Mouse (Mus musculus): ENCODE measurements around the gene Tmem120b. TPM values are rescaled to one million over a fixed set of nuclear protein-coding genes. Genes with fewer than 3 reads are reported as not detected.

The Tmem120b gene
- polyA plus RNA-seq, 1 experiment from 2014 or later = 7.6 TPM

DNA sequence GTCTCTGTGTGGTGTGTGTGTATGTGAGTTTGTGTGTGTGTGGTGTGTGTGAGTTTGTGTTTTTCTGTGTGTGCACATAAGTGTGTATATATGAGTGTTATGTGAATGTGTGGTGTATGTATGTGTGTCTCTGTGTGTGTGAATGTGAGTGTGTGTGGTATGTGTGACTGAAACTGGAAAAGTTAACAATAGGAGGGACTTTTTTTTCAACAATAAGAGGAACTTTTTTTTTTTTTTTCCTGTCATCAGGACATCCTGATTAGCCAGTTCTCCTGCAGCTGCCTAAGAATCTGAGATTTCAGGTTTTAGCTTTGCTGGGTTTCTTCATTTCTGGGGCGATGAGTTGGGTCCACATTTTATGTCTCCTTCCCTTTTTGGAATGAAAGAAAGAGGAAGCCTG, 11.4 kb downstream of the Tmem120b start:
- ATAC-seq (ENCODE audit: low FRiP score) = no peak
- H3K27me3 ChIP-seq (ENCODE audit: control insufficient read depth, insufficient read depth, low read length) = no peaks in the 10 kb centered on the region
- no peak overlapping the region for H3K4me3 ChIP-seq (ENCODE audit: low read depth, low read length)
- DNase-seq (ENCODE audit: low spot score, missing footprints) = peak; percentile 10
- WGBS = 93% methylated on average over 1 of the region's 1 CpGs
- no peak overlapping the region for H3K9ac ChIP-seq (ENCODE audit: low read length)
- peaks cover 2% of the 10 kb centered on the region; the same call in 1 of the 2 replicates for H3K9me3 ChIP-seq (ENCODE audit: control insufficient read depth, low read length)
- peaks cover 8% of the 10 kb centered on the region for H3K4me1 ChIP-seq (ENCODE audit: control insufficient read depth, insufficient read depth, low read length)
- H3K27ac ChIP-seq (ENCODE audit: low read depth, low read length) = no peak overlapping the region
- H3K4me2 ChIP-seq = no peak overlapping the region
- H3K36me3 ChIP-seq (ENCODE audit: control insufficient read depth, insufficient read depth, low read length) = no peaks in the 10 kb centered on the region

GRCm38 (mm10) chr5:123080041-123080440, 11.8 kb downstream of the Tmem120b start:
- Histone ChIP-seq H3K4me2 (no peak overlapping the region), H3K36me3 (ENCODE audit: control insufficient read depth, insufficient read depth, low read length) (no peaks in the 10 kb centered on the region), H3K4me1 (ENCODE audit: control insufficient read depth, insufficient read depth, low read length) (peaks cover 8% of the 10 kb centered on the region), H3K4me3 (ENCODE audit: low read depth, low read length) (no peak overlapping the region), H3K9ac (ENCODE audit: low read length) (no peak overlapping the region), H3K27ac (ENCODE audit: low read depth, low read length) (no peak overlapping the region), H3K27me3 (ENCODE audit: control insufficient read depth, insufficient read depth, low read length) (no peaks in the 10 kb centered on the region), H3K9me3 (ENCODE audit: control insufficient read depth, low read length) (peaks cover 2% of the 10 kb centered on the region; the same call in 1 of the 2 replicates)
- DNase-seq (ENCODE audit: low spot score, missing footprints) (peak; percentile 72), ATAC-seq (ENCODE audit: low FRiP score) (no peak)
- WGBS = 89% methylated on average over 8 of the region's 8 CpGs

- H3K9ac ChIP-seq (ENCODE audit: low read length) = no peak overlapping the region
- H3K27ac ChIP-seq (ENCODE audit: low read depth, low read length) = no peak overlapping the region
- no peak overlapping the region for H3K4me3 ChIP-seq (ENCODE audit: low read depth, low read length)
- no peak overlapping the region for H3K4me2 ChIP-seq
- no peaks in the 10 kb centered on the region for H3K27me3 ChIP-seq (ENCODE audit: control insufficient read depth, insufficient read depth, low read length)
- peaks cover 8% of the 10 kb centered on the region for H3K4me1 ChIP-seq (ENCODE audit: control insufficient read depth, insufficient read depth, low read length)
- no peaks in the 10 kb centered on the region for H3K36me3 ChIP-seq (ENCODE audit: control insufficient read depth, insufficient read depth, low read length)
- ATAC-seq (ENCODE audit: low FRiP score) = no peak
- DNase-seq (ENCODE audit: low spot score, missing footprints) = peak; percentile 77
- 94% methylated on average over 12 of the region's 13 CpGs for WGBS
- peaks cover 2% of the 10 kb centered on the region; the same call in 1 of the 2 replicates for H3K9me3 ChIP-seq (ENCODE audit: control insufficient read depth, low read length)
Measured at GRCm38 (mm10) chr5:123080510-123080909, 12.3 kb downstream of the Tmem120b start.

- no peaks in the 10 kb centered on the region for H3K27me3 ChIP-seq (ENCODE audit: control insufficient read depth, insufficient read depth, low read length)
- WGBS = 82% methylated on average over 13 of the region's 13 CpGs
- no peak overlapping the region for H3K4me3 ChIP-seq (ENCODE audit: low read depth, low read length)
- H3K4me1 ChIP-seq (ENCODE audit: control insufficient read depth, insufficient read depth, low read length) = no peaks in the 10 kb centered on the region
- no peak overlapping the region for H3K9ac ChIP-seq (ENCODE audit: low read length)
- no peak for ATAC-seq (ENCODE audit: low FRiP score)
- no peak overlapping the region for H3K27ac ChIP-seq (ENCODE audit: low read depth, low read length)
- DNase-seq (ENCODE audit: low spot score, missing footprints) = peak; percentile 44
- H3K36me3 ChIP-seq (ENCODE audit: control insufficient read depth, insufficient read depth, low read length) = no peaks in the 10 kb centered on the region
- H3K9me3 ChIP-seq (ENCODE audit: control insufficient read depth, low read length) = peaks cover 2% of the 10 kb centered on the region; the same call in 1 of the 2 replicates
- no peak overlapping the region for H3K4me2 ChIP-seq
Measured at GRCm38 (mm10) chr5:123083340-123084050, 15.3 kb downstream of the Tmem120b start.

GRCm38 (mm10) chr5:123086501-123086900, 18.3 kb downstream of the Tmem120b start:
- H3K27me3 ChIP-seq (ENCODE audit: control insufficient read depth, insufficient read depth, low read length) = no peaks in the 10 kb centered on the region
- no peaks in the 10 kb centered on the region for H3K4me1 ChIP-seq (ENCODE audit: control insufficient read depth, insufficient read depth, low read length)
- ATAC-seq (ENCODE audit: low FRiP score) = no peak
- no peak overlapping the region for H3K27ac ChIP-seq (ENCODE audit: low read depth, low read length)
- no peaks in the 10 kb centered on the region for H3K9me3 ChIP-seq (ENCODE audit: control insufficient read depth, low read length)
- no peak overlapping the region for H3K4me2 ChIP-seq
- H3K4me3 ChIP-seq (ENCODE audit: low read depth, low read length) = no peak overlapping the region
- no peaks in the 10 kb centered on the region for H3K36me3 ChIP-seq (ENCODE audit: control insufficient read depth, insufficient read depth, low read length)
- WGBS = 78% methylated on average over 2 of the region's 2 CpGs
- H3K9ac ChIP-seq (ENCODE audit: low read length) = no peak overlapping the region
- no peak for DNase-seq (ENCODE audit: low spot score, missing footprints)

DNA sequence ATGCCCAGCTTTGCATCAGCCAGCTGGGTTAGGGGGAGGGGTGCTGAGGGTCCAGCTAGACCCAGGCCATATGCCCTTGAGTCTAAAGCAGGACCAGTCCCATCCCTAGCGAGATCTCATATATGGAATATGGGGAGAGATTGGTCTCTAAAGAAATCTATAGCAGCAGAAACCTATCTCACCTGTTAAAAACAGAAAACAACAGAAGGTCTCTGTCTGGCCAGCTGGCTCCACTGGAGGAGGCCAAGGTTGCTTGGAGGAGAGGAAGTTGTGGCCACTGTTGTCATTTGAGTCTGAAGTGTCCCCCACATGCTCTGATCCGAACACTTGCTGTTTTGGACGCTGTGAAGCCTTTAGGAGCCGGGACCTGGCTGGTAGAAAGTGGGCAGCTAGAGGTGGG, 20.6 kb downstream of the Tmem120b start:
- H3K4me2 ChIP-seq = no peak overlapping the region
- no peak overlapping the region for H3K27ac ChIP-seq (ENCODE audit: low read depth, low read length)
- 95% methylated on average over 4 of the region's 4 CpGs for WGBS
- no peaks in the 10 kb centered on the region for H3K4me1 ChIP-seq (ENCODE audit: control insufficient read depth, insufficient read depth, low read length)
- no peak overlapping the region for H3K4me3 ChIP-seq (ENCODE audit: low read depth, low read length)
- DNase-seq (ENCODE audit: low spot score, missing footprints) (no peak), ATAC-seq (ENCODE audit: low FRiP score) (no peak)
- H3K9ac ChIP-seq (ENCODE audit: low read length) = no peak overlapping the region
- H3K9me3 ChIP-seq (ENCODE audit: control insufficient read depth, low read length) = no peaks in the 10 kb centered on the region
- H3K27me3 ChIP-seq (ENCODE audit: control insufficient read depth, insufficient read depth, low read length) = no peaks in the 10 kb centered on the region
- H3K36me3 ChIP-seq (ENCODE audit: control insufficient read depth, insufficient read depth, low read length) = no peaks in the 10 kb centered on the region

- Histone ChIP-seq H3K36me3 (ENCODE audit: control insufficient read depth, insufficient read depth, low read length) (no peaks in the 10 kb centered on the region), H3K27ac (ENCODE audit: low read depth, low read length) (no peak overlapping the region), H3K27me3 (ENCODE audit: control insufficient read depth, insufficient read depth, low read length) (no peaks in the 10 kb centered on the region), H3K4me3 (ENCODE audit: low read depth, low read length) (no peak overlapping the region), H3K4me2 (no peak overlapping the region), H3K9me3 (ENCODE audit: control insufficient read depth, low read length) (no peaks in the 10 kb centered on the region), H3K9ac (ENCODE audit: low read length) (no peak overlapping the region), H3K4me1 (ENCODE audit: control insufficient read depth, insufficient read depth, low read length) (no peaks in the 10 kb centered on the region)
- DNase-seq (ENCODE audit: low spot score, missing footprints) (peak; percentile 69), ATAC-seq (ENCODE audit: low FRiP score) (no peak)
- WGBS = 81% methylated on average over 10 of the region's 10 CpGs
Measured at GRCm38 (mm10) chr5:123090560-123091306, 22.5 kb downstream of the Tmem120b start.

- no peaks in the 10 kb centered on the region for H3K9me3 ChIP-seq (ENCODE audit: control insufficient read depth, low read length)
- H3K27me3 ChIP-seq (ENCODE audit: control insufficient read depth, insufficient read depth, low read length) = no peaks in the 10 kb centered on the region
- no peak overlapping the region for H3K9ac ChIP-seq (ENCODE audit: low read length)
- no peaks in the 10 kb centered on the region for H3K36me3 ChIP-seq (ENCODE audit: control insufficient read depth, insufficient read depth, low read length)
- H3K4me2 ChIP-seq = no peak overlapping the region
- DNase-seq (ENCODE audit: low spot score, missing footprints) (no peak), ATAC-seq (ENCODE audit: low FRiP score) (no peak)
- 83% methylated on average over 14 of the region's 14 CpGs for WGBS
- H3K4me3 ChIP-seq (ENCODE audit: low read depth, low read length) = no peak overlapping the region
- no peaks in the 10 kb centered on the region for H3K4me1 ChIP-seq (ENCODE audit: control insufficient read depth, insufficient read depth, low read length)
- no peak overlapping the region for H3K27ac ChIP-seq (ENCODE audit: low read depth, low read length)
Measured at GRCm38 (mm10) chr5:123093077-123093633, 24.9 kb downstream of the Tmem120b start.

Measured in midbrain, embryonic 11.5 days (tissue).